Mouse (Mus musculus) forebrain, embryonic 14.5 days (tissue): ENCODE measurements around the gene Cbln3. TPM values are rescaled to one million over a fixed set of nuclear protein-coding genes. Genes with fewer than 3 reads are reported as not detected.

Source experiments
- ATAC-seq: fragments of 200-750 bp; cut with Nextera tagmentation; 2 replicates; pipeline ENCODE4 v1.8.0; 2017; ENCODE audit warnings: mild to moderate bottlenecking, moderate library complexity
- DNase-seq: peaks from one replicate; pipeline ENCODE4 v3.0.0-alpha.2; 2015; ENCODE audit warnings: low spot score
- H3K27ac ChIP-seq: fragments of 300-500 bp; sonication (generic); 2 replicates; pipeline ENCODE4 v1.5.1; 2014; ENCODE audit warnings: low read depth, mild to moderate bottlenecking, control low read depth, low read length, moderate library complexity
- H3K27me3 ChIP-seq: fragments of 300-500 bp; sonication (generic); replicated peaks from 2 replicates; pipeline ENCODE4 v1.6.1; 2014; ENCODE audit warnings: low read length, control low read depth, mixed read lengths; ENCODE audit not compliant: control insufficient read depth, insufficient read depth
- H3K36me3 ChIP-seq: fragments of 300-500 bp; sonication (generic); 2 replicates; pipeline ENCODE4 v1.6.1; 2014; ENCODE audit warnings: low read length, control low read depth; ENCODE audit not compliant: control insufficient read depth, insufficient read depth
- H3K4me1 ChIP-seq: fragments of 300-500 bp; sonication (generic); 2 replicates; pipeline ENCODE4 v1.6.1; 2014; ENCODE audit warnings: antibody characterized with exemption, low read length, control low read depth; ENCODE audit not compliant: control insufficient read depth, insufficient read depth
- H3K4me2 ChIP-seq: fragments of 300-500 bp; sonication (generic); 2 replicates; pipeline ENCODE4 v1.6.1; 2014; ENCODE audit warnings: mild to moderate bottlenecking, control low read depth, low read length
- H3K4me3 ChIP-seq: fragments of 300-500 bp; sonication (generic); 2 replicates; pipeline ENCODE4 v1.5.1; 2014; ENCODE audit warnings: low read depth, low read length, control low read depth
- H3K9ac ChIP-seq: fragments of 300-500 bp; sonication (generic); 2 replicates; pipeline ENCODE4 v1.6.1; 2014; ENCODE audit warnings: mild to moderate bottlenecking, low read length, control low read depth, moderate library complexity
- H3K9me3 ChIP-seq: fragments of 300-500 bp; sonication (generic); replicated peaks from 2 replicates; pipeline ENCODE4 v1.6.1; 2016; ENCODE audit warnings: low read length, control low read depth, mixed read lengths; ENCODE audit not compliant: control insufficient read depth
- WGBS: fragments of 180-500 bp; shearing (Covaris S2); extraction: QIAGEN DNeasy Blood & Tissue Kit; methylation state at CpG from one replicate; pipeline ENCODE4 v1.1.7; 2014; 5-methylcytosine and 5-hydroxymethylcytosine counted together
- polyA plus RNA-seq: library from polyadenylated mRNA; unstranded; fragments of >200 nt; fragmentation: Nextera tagmentation; extraction: Ambion mirVana; gene quantifications from 2 replicates; pipeline ENCODE4 v1.2.1, GENCODE M21; 2014

The Cbln3 gene
- polyA plus RNA-seq, 1 experiment from 2014 or later = 0.27 TPM

DNA sequence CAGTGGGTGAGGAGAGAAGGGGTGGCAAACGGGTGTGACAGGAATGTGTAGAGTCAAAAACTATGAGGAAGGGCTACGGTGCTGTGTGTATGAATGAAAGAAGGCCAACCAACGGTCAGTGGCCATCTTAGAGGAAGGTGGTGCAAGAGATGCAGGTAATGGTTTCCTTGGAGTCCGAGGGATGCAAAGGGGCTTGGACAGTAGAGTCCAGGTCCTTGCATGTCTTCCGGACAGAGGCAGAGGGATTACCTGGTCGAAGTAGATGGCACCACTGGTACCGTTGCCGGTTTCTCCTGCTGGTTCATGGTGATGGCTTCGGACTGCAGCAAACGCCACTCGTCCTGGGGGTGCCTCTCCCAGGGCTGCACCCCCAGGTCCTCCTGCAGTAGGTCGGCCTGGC, 529 bp downstream of the Cbln3 start:
- Histone ChIP-seq H3K27ac (no peak overlapping the region), H3K4me1 (peaks cover 15% of the 10 kb centered on the region), H3K4me2 (no peak overlapping the region), H3K4me3 (no peak overlapping the region), H3K27me3 (no peaks in the 10 kb centered on the region), H3K9me3 (no peaks in the 10 kb centered on the region), H3K9ac (no peak overlapping the region), H3K36me3 (peaks cover 22% of the 10 kb centered on the region)
- ATAC-seq (no peak), DNase-seq (no peak)
- 86% methylated on average over 12 of the region's 12 CpGs for WGBS

DNA sequence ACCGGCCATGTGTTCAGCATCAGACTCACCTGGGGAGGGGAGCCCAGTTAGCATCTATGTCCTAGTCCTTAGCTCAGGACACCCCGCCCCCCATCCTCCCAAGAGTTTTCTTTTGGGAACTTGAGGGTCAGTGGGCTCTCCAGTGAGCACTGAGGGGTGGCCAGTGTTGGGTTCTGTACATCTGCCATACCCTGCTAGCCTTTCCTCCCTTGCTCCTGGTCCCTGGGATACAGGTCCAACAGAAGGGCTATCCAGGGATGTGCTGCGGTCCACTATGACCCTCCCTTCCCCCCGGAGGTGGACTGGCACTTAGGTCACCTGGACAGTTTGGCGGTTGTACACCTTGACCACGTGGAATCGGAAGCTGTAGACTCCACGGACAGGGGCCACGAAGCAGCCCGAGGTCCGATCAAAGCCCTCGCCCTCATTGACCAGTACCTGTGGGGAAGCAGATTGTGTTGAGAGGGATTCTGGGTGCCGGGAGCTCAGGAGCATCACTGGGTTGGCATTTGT, 987 bp downstream of the Cbln3 start:
- WGBS = 95% methylated on average over 13 of the region's 13 CpGs
- Histone ChIP-seq H3K27me3 (no peaks in the 10 kb centered on the region), H3K4me2 (no peak overlapping the region), H3K27ac (no peak overlapping the region), H3K9ac (no peak overlapping the region), H3K9me3 (no peaks in the 10 kb centered on the region), H3K4me1 (peaks cover 15% of the 10 kb centered on the region), H3K36me3 (peaks cover 18% of the 10 kb centered on the region), H3K4me3 (no peak overlapping the region)
- ATAC-seq = no peak
- DNase-seq = no peak

DNA sequence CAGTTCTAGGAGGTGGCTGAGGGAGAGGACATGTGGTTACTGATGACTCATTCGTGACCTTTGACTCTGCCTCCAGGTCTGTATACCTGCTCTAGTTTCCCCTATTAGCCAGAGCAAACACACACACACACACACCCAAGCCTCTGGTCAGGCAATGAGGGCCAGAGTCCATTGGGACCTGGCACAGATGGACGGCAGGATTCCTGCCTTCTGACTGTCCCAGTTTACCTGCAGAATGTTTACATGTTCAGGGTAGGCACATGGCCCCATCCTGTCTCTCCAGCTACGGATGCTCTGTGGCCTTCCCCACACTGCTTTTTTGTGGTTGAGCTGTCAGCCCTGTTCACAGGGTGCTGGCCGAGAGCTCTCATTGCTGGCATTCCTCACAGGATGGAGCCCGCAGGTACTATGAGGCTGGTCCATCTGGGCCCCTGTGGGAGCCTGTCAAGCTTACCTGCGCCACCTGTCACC, 2.0 kb downstream of the Cbln3 start:
- no peaks in the 10 kb centered on the region for H3K9me3 ChIP-seq
- H3K27ac ChIP-seq = no peak overlapping the region
- H3K4me3 ChIP-seq = no peak overlapping the region
- ATAC-seq = no peak
- H3K9ac ChIP-seq = no peak overlapping the region
- H3K36me3 ChIP-seq = peaks cover 9% of the 10 kb centered on the region
- WGBS = 82% methylated on average over 6 of the region's 6 CpGs
- peaks cover 15% of the 10 kb centered on the region for H3K4me1 ChIP-seq
- H3K27me3 ChIP-seq = no peaks in the 10 kb centered on the region
- DNase-seq = no peak
- no peak overlapping the region for H3K4me2 ChIP-seq

DNA sequence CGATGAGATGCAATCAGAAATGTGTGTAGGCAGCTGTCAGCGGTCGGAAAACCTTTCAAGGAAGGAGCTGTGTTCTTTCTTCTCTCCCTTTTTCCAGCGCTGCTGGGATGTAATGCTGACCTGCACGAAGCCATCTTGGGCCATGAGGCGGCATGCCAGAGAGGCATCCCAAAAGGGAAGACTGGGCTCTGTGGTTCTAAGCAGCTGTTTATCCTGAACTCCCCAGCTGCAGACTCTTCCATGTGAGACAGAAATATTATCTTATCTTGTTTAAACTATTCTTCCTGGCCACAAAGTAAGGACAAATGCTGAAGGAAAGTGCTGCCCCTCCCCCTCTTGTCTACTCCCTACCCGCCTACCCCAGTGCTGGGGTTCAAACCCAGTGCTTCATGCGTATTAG, 3.2 kb downstream of the Cbln3 start:
- Histone ChIP-seq H3K9me3 (no peaks in the 10 kb centered on the region), H3K4me1 (peaks cover 13% of the 10 kb centered on the region), H3K27me3 (no peaks in the 10 kb centered on the region), H3K9ac (no peak overlapping the region), H3K27ac (no peak overlapping the region), H3K36me3 (no peaks in the 10 kb centered on the region), H3K4me2 (no peak overlapping the region), H3K4me3 (no peak overlapping the region)
- ATAC-seq (no peak), DNase-seq (no peak)
- WGBS = 90% methylated on average over 8 of the region's 8 CpGs

DNA sequence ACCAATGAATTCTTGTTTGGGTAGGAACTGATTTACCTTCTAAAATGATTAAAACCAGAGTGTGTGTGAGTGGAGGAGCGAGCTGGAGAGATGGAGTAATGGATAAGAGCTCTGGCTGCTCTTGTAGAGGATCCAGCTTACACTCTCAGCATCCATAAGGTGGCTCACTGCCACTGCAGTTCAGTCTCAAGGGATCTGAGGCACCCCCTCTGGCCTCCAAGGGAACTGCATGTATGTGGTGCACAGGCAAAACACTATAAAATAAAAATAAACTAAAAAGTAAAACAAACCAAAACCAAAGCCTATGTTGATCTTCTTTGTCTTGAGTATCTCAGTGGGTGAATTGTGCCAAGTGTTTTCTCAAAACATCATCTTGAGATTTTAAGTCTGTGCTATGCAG, 4.6 kb downstream of the Cbln3 start:
- DNase-seq = peak; percentile 85
- H3K4me1 ChIP-seq = peaks cover 6% of the 10 kb centered on the region; the same call in 1 of the 2 replicates
- ATAC-seq = peak; percentile 47; the same call in 1 of the 2 replicates
- no peak overlapping the region for H3K4me2 ChIP-seq
- no peak overlapping the region for H3K27ac ChIP-seq
- H3K9ac ChIP-seq = no peak overlapping the region
- no peaks in the 10 kb centered on the region for H3K27me3 ChIP-seq
- 39% methylated on average over 1 of the region's 1 CpGs for WGBS
- H3K4me3 ChIP-seq = no peak overlapping the region
- no peaks in the 10 kb centered on the region for H3K9me3 ChIP-seq
- no peaks in the 10 kb centered on the region for H3K36me3 ChIP-seq

DNA sequence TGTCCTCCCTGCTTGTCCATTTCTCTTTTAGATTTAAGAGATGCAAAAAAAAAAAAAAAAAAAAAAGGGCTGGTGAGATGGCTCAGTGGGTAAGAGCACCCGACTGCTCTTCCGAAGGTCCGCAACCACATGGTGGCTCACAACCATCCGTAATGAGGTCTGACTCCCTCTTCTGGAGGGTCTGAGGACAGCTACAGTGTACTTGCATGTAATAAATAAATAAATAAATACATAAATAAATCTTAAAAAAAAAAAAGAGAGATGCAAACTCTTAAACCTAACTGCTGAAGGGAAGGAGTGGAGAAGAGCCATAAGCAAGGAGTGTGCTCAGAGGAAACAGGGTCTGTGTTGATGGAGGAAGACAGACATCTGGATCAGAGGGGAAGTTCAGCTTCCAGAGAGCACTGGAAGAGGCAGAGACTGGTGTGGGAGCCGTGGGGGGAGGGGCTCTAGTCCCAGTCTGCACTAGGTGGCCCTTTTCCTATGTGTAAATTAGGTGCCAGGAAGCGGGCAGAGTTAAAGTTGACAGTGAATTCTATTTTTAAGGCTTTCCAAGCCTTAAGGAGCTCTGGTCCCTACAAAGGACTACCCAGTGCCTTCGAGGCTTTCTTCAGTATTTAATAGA, 5.8 kb downstream of the Cbln3 start:
- Histone ChIP-seq H3K4me2 (no peak overlapping the region), H3K9me3 (no peaks in the 10 kb centered on the region), H3K27ac (no peak overlapping the region), H3K4me3 (no peak overlapping the region), H3K27me3 (no peaks in the 10 kb centered on the region), H3K9ac (no peak overlapping the region), H3K4me1 (no peaks in the 10 kb centered on the region), H3K36me3 (no peaks in the 10 kb centered on the region)
- 47% methylated on average over 7 of the region's 7 CpGs for WGBS
- ATAC-seq (no peak), DNase-seq (no peak)

DNA sequence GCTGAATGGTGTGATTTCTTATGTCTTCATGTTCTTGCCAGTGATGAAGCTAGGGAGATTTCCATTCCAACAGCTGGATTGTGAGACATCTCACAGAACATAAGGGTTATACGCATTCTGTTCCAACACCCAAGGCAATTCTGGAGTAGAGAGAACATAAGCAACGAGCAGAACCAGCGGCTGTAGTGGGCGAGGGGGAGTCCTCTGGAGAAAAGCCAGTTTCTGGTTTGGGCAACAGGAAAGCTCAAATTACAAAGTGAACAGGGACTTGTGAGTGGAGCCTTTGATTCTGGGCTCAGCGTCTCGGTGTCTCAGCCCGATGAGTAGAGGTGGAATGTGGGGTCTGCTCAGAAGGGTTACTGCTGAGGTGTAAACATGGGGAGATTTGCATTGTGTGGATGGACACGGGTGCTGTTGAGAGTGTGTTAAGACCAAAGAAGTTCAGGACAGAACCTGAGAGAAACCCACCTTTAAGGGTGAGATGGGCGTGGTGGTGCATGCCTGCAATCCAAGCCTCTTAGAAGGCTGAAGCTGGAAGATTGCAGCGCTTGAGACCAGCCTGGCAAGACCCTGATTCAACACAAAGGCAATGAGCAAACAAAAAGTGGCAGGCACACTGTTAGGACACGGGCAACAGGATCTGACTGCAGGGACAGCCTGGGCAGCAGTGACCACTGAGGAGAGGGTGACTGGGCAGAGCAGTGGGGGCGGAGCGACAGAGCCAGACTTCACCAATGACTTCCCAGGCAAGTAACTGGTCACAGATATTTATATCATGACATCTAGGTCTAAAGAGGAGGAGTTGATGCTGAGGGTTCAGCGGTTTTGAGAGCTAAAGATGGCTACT, 6.5 kb downstream of the Cbln3 start:
- DNase-seq (no peak), ATAC-seq (no peak)
- H3K27me3 ChIP-seq = no peaks in the 10 kb centered on the region
- 0 out of 2 replicates have a peak, but pooled peaks cover 5% of the 10 kb centered on the region for H3K36me3 ChIP-seq
- WGBS = 34% methylated on average over 14 of the region's 14 CpGs
- no peak overlapping the region for H3K4me3 ChIP-seq
- H3K4me2 ChIP-seq = no peak overlapping the region
- H3K4me1 ChIP-seq = no peaks in the 10 kb centered on the region
- H3K9ac ChIP-seq = no peak overlapping the region
- no peak overlapping the region for H3K27ac ChIP-seq
- H3K9me3 ChIP-seq = no peaks in the 10 kb centered on the region

DNA sequence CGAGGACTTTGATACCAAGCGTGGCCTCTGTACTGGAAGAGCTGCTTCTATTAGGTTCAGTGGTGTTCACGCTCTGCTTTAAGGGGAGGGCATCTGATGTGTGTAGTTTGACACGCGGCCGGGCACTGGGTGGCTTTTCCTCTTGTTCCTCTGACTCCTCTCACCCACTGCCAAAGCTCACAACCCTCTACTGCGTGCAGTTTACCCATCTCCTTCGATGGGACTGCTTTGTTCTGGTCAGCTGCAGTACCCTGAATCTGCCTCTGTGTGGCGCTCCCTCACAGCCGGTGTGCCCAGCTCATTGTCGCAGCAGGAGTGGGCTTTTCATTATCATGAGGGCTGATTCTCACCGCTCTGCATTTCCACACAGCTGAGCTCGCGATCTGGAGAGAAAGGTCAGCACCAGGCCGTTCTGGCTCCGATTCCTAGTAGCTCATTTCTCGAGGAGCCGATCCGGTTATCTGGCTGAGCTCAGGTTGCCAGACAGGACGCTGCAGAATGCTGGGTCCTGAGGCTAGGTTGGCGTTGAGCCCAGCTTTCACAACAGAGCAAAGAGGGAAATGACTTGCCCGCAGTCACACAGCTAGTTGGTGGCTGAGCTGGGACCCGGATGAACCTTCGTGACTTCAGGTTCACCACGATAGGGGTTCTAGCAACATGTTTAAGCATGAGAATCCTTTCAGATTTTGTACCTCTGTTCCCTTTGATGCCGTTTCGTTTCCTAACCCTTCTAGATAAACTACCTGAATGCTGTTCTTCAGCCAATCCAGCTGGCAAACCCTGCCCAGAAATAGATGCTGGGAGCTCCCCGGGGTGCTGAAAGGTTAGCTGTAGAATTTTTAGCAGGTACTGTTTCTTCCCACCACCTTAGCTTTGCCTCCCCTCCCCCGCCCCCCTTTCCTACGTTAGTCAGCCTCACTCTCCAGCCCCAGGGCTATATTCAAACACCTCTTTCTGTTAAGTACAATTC, 10.2 kb downstream of the Cbln3 start:
- peak overlapping the region; percentile 16; the same call in 1 of the 2 replicates for H3K4me3 ChIP-seq
- H3K4me2 ChIP-seq = peak overlapping the region; percentile 33
- peak; percentile 78 for ATAC-seq
- DNase-seq = peak; percentile 79
- H3K27me3 ChIP-seq = no peaks in the 10 kb centered on the region
- H3K4me1 ChIP-seq = no peaks in the 10 kb centered on the region
- H3K36me3 ChIP-seq = peaks cover 40% of the 10 kb centered on the region
- no peak overlapping the region; the same call in 1 of the 2 replicates for H3K27ac ChIP-seq
- peak overlapping the region; percentile 37 for H3K9ac ChIP-seq
- 15% methylated on average over 30 of the region's 30 CpGs for WGBS
- no peaks in the 10 kb centered on the region for H3K9me3 ChIP-seq
